Mouse (Mus musculus) megakaryocyte, embryonic 14.5 days (primary cell): ENCODE measurements around the gene 1700018B08Rik.

Experiments
- FLI1 ChIP-seq: IDR thresholded peaks from 2 replicates; pipeline ENCODE4 v1.6.1; 2012; ENCODE audit warnings: low read length, inconsistent platforms, mixed read lengths
- GATA1 ChIP-seq: IDR thresholded peaks from 3 replicates; pipeline ENCODE4 v1.6.1; 2012; ENCODE audit warnings: mixed read lengths, low read length, inconsistent platforms, borderline replicate concordance

GRCm38 (mm10) chr8:121591178-121592066 lies 47.3 kb upstream of the 1700018B08Rik start:
- TF ChIP-seq GATA1 (no peak), FLI1 (no peak)
